Mouse (Mus musculus) midbrain, embryonic 10.5 days (tissue): ENCODE results near the gene Clk3. TPM values are rescaled to one million over a fixed set of nuclear protein-coding genes. Genes with fewer than 3 reads are reported as not detected.

Source experiments
- DNase-seq: peaks from one replicate; pipeline ENCODE4 v3.0.0-alpha.2; 2017; ENCODE audit warnings: low spot score
- H3K27ac ChIP-seq: fragments of 300-500 bp; sonication (generic); replicated peaks from 2 replicates; pipeline ENCODE4 v1.5.1; 2016; ENCODE audit warnings: mild to moderate bottlenecking
- H3K27me3 ChIP-seq: fragments of 300-500 bp; sonication (generic); 2 replicates; pipeline ENCODE4 v1.6.1; 2016; ENCODE audit warnings: low read depth, mild to moderate bottlenecking; ENCODE audit not compliant: poor library complexity, severe bottlenecking
- H3K36me3 ChIP-seq: fragments of 300-500 bp; sonication (generic); 2 replicates; pipeline ENCODE4 v1.6.1; 2016; ENCODE audit warnings: mild to moderate bottlenecking, moderate library complexity
- H3K4me1 ChIP-seq: fragments of 300-500 bp; sonication (generic); 2 replicates; pipeline ENCODE4 v1.6.1; 2016
- H3K4me3 ChIP-seq: fragments of 300-500 bp; sonication (generic); 2 replicates; pipeline ENCODE4 v1.5.1; 2016; ENCODE audit warnings: mild to moderate bottlenecking, moderate library complexity
- H3K9me3 ChIP-seq: fragments of 300-500 bp; sonication (generic); replicated peaks from 2 replicates; pipeline ENCODE4 v1.6.1; 2016; ENCODE audit warnings: mild to moderate bottlenecking
- WGBS: fragments of 180-500 bp; shearing (Covaris S2); methylation state at CpG from one replicate; pipeline ENCODE4 v1.1.7; 2016; 5-methylcytosine and 5-hydroxymethylcytosine counted together
- polyA plus RNA-seq: library from polyadenylated mRNA; unstranded; fragments of >200 nt; fragmentation: Nextera tagmentation; extraction: Ambion mirVana; gene quantifications from 2 replicates; pipeline ENCODE4 v1.2.1, GENCODE M21; 2016

The Clk3 gene
- 100 and 106 TPM in 2 replicates for polyA plus RNA-seq

DNA sequence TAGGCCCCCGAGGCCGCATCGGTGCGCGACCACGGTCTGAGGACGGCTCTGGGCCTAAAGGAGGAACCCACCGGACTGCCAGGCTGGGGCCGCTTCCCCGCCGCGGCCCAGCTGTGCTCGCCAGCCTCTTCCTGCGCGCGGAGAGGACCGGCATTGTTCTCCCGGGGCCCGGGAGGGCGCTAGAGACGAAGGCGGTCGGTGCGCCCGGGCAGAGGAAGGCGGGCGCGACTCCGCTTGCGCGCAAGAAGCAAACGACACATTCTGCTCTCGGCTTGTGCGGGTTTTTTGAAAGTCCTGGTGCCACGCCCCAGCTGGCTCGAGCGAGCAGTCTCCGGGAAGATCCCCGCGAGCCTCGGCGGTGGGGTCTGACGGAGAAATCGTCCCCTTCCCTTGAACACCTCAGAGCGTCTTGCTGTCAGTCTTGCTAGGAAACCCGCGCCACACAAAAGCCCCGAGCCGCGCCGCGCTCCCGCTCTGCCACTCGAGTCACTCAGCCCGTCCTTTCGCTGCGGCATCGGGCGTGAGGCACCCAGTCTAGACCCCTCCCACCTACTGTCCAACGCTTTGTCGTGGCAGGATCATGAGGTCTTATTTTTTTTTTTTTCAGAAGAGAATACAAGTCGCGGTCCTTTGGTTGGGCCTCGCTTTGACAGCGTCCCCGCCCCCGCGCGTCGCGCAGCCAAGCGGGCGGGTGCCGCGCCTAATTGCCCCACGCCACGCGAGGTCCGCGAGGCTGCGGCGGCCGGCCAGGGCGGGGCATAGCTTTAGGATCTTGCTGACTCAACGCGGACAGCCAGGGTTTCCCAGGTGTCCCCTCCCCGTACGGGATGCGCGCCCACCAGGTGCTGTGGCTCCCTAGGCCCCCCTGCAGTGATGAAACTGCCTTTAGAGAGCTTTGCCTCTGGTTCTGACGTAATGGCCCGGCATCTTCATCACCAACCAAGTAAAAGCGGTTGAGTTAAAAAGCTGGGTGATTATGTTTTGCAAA, at the start of gene Clk3:
Gene Clk3, minus strand, starts transcription at position 497 of the 988 bp plus-strand sequence.
- peak within 1 kb of the TSS; percentile 91 for H3K4me3 ChIP-seq
- no peaks in the 10 kb centered on the region for H3K9me3 ChIP-seq
- 0 out of 2 replicates have a peak, but pooled peaks cover 11% of the 10 kb centered on the region for H3K27me3 ChIP-seq
- DNase-seq = no peak
- peaks cover 43% of the 10 kb centered on the region for H3K4me1 ChIP-seq
- H3K27ac ChIP-seq = peak within 1 kb of the TSS; percentile 99
- peaks cover 14% of the 10 kb centered on the region for H3K36me3 ChIP-seq
- under 1% methylated on average over 93 of the region's 93 CpGs for WGBS

- Histone ChIP-seq H3K4me3 (no peak overlapping the region), H3K27me3 (no peaks in the 10 kb centered on the region), H3K27ac (peak overlapping the region; percentile 65; the same call in 1 of the 2 replicates), H3K4me1 (peaks cover 87% of the 10 kb centered on the region), H3K36me3 (peaks cover 6% of the 10 kb centered on the region), H3K9me3 (no peaks in the 10 kb centered on the region)
- no peak for DNase-seq
- 47% methylated on average over 3 of the region's 3 CpGs for WGBS
These were observed 49.2 kb upstream of the Clk3 start for GRCm38 (mm10) chr9:57814866-57815265.

DNA sequence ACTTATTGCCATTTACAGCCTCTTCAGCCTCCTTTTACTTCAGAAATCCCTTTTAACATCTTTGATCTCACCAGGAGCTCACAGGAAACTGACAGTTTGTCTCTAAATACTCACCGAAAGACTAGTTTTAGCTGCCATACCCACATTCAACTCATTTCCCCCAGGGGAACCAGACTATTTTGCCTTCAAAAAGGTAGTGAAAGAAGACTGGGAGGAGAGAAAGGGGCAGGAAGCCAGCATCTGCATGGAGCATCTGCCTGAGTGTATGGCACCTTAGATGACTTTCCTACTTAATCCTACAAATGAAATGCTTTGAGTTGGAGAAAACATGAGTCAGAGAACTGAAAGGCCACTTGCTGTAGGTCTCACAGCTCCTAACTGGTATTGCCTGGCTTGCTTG, 48.4 kb upstream of the Clk3 start:
- no peaks in the 10 kb centered on the region for H3K27me3 ChIP-seq
- H3K4me1 ChIP-seq = peaks cover 89% of the 10 kb centered on the region
- DNase-seq = no peak
- no peaks in the 10 kb centered on the region for H3K9me3 ChIP-seq
- H3K27ac ChIP-seq = peak overlapping the region; percentile 23; the same call in 1 of the 2 replicates
- no peak overlapping the region for H3K4me3 ChIP-seq
- H3K36me3 ChIP-seq = peaks cover 13% of the 10 kb centered on the region
- WGBS = 16% methylated on average over 1 of the region's 1 CpGs

DNA sequence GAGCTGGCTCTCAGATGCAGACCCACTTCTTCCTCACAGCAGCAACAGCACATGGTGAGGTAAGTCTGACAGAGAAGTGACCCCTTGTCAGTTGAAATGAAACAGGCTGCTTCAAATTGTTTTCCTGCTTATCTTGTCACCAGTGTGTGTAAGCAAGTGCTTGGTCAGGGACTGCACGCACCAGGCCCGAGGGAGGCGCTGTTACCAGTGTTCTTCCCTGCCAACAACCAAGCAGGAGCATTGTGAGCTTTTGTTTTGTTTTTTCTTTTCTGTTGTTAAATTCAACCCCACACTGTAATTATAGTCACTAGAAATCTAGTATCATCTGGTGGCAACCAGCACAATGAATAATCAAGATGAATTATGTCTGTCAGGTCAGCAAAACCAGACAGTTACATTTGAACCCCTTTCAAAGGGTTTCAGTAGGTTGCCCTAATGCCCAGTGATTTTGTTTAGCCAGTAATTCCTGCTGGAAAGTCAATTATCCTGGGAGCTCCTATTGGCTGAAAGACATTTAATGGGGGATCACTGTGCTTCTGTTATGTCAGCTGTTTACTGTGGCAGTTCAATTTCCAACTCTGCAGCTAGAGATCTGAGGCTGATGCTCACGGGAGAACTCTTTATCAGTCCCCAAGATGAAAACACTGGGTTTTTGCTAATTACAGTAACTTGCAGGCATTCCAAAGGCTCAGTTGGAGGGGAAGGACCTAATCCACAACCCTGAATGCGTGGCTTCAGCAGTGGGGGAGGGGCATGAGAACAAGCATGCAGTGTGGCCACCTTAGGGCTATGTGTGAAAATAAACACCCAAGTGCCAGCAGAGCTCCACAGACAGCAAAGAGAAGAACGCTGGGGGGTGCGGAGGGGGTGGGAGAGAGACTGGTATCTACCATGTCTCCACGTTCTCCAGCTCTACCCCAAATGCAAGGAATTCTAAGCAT, 46.4 kb upstream of the Clk3 start:
- peak overlapping the region; percentile 15 for H3K27ac ChIP-seq
- no peaks in the 10 kb centered on the region for H3K9me3 ChIP-seq
- WGBS = 38% methylated on average over 8 of the region's 8 CpGs
- H3K4me1 ChIP-seq = peaks cover 88% of the 10 kb centered on the region
- no peak overlapping the region for H3K4me3 ChIP-seq
- DNase-seq = no peak
- H3K27me3 ChIP-seq = no peaks in the 10 kb centered on the region
- H3K36me3 ChIP-seq = peaks cover 32% of the 10 kb centered on the region

DNA sequence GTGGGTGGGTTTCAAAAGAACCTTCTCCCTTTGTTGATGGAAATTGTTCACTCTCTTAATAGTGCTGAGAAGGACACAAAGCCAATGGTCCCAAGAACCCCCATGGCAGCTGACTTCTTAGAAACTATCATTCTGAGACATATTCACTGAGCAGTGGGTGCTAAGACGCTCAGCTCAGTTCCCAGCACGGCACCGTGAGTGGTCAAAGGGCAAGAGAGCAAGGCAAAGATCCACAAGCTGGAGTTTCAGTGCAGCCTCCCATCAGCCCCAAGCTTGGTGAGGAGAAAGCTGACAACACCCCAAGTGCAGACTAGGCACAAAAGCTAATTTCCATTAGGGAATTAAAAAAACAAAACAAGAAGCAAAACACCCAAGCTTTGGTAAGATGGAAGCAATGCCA, 45.0 kb upstream of the Clk3 start:
- Histone ChIP-seq H3K36me3 (peaks cover 35% of the 10 kb centered on the region), H3K27me3 (no peaks in the 10 kb centered on the region), H3K27ac (0 out of 2 replicates have a peak overlapping the region, but pooled peaks have one; percentile 13), H3K4me3 (no peak overlapping the region), H3K4me1 (peaks cover 88% of the 10 kb centered on the region), H3K9me3 (no peaks in the 10 kb centered on the region)
- no peak for DNase-seq
- 82% methylated on average over 3 of the region's 3 CpGs for WGBS

- 42% methylated on average over 5 of the region's 5 CpGs for WGBS
- peaks cover 73% of the 10 kb centered on the region for H3K4me1 ChIP-seq
- peak overlapping the region; percentile 58 for H3K27ac ChIP-seq
- H3K36me3 ChIP-seq = peaks cover 35% of the 10 kb centered on the region
- no peak overlapping the region for H3K4me3 ChIP-seq
- no peak for DNase-seq
- H3K9me3 ChIP-seq = no peaks in the 10 kb centered on the region
- H3K27me3 ChIP-seq = no peaks in the 10 kb centered on the region
These were observed 43.2 kb upstream of the Clk3 start for GRCm38 (mm10) chr9:57808771-57809310.

- WGBS = 65% methylated on average over 4 of the region's 4 CpGs
- Histone ChIP-seq H3K27me3 (no peaks in the 10 kb centered on the region), H3K4me1 (peaks cover 70% of the 10 kb centered on the region), H3K9me3 (no peaks in the 10 kb centered on the region), H3K4me3 (no peak overlapping the region), H3K27ac (no peak overlapping the region; the same call in 1 of the 2 replicates), H3K36me3 (peaks cover 41% of the 10 kb centered on the region)
- DNase-seq = no peak
These were observed 41.6 kb upstream of the Clk3 start for GRCm38 (mm10) chr9:57807174-57807651.

- no peak overlapping the region for H3K4me3 ChIP-seq
- H3K27me3 ChIP-seq = no peaks in the 10 kb centered on the region
- H3K27ac ChIP-seq = 0 out of 2 replicates have a peak overlapping the region, but pooled peaks have one; percentile 35
- no peaks in the 10 kb centered on the region for H3K9me3 ChIP-seq
- peaks cover 53% of the 10 kb centered on the region for H3K36me3 ChIP-seq
- no peak for DNase-seq
- 59% methylated on average over 1 of the region's 1 CpGs for WGBS
- H3K4me1 ChIP-seq = peaks cover 60% of the 10 kb centered on the region
These were observed 40.4 kb upstream of the Clk3 start for GRCm38 (mm10) chr9:57806066-57806481.

- WGBS = 84% methylated on average over 10 of the region's 10 CpGs
- no peak overlapping the region for H3K27ac ChIP-seq
- H3K4me1 ChIP-seq = peaks cover 55% of the 10 kb centered on the region
These were observed 39.6 kb upstream of the Clk3 start for GRCm38 (mm10) chr9:57805087-57805737.

DNA sequence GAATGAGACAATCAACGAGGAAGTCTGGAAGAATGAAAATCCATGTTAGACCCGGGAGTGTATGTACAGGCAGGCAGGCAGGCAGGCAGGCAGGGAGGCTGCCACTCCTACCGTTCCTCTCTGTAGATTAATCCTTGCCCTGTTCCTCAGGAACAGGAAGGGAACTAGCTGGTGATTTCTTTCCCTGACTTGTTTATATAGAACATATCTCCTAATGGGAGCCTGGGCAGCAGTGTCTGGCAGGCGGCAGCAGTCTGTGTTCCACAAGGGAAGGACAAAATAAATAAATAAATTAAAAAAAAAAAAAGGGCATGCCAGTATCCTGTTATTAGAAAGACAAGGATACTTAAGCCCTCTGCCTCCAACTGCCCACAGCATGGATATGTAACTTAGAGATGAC, 38.2 kb upstream of the Clk3 start:
- no peak overlapping the region for H3K4me3 ChIP-seq
- 48% methylated on average over 4 of the region's 4 CpGs for WGBS
- H3K4me1 ChIP-seq = peaks cover 55% of the 10 kb centered on the region

More at GRCm38 (mm10) chr9:57805087-57805737, 39.6 kb upstream of the Clk3 start:
- Histone ChIP-seq H3K36me3 (peaks cover 57% of the 10 kb centered on the region), H3K9me3 (no peaks in the 10 kb centered on the region), H3K27me3 (no peaks in the 10 kb centered on the region), H3K4me3 (no peak overlapping the region)
- no peak for DNase-seq

GRCm38 (mm10) chr9:57803047-57803446, 37.4 kb upstream of the Clk3 start:
- WGBS = 52% methylated on average over 3 of the region's 3 CpGs
- Histone ChIP-seq H3K9me3 (no peaks in the 10 kb centered on the region), H3K4me1 (peaks cover 56% of the 10 kb centered on the region), H3K27ac (peak overlapping the region; percentile 43; the same call in 1 of the 2 replicates), H3K27me3 (no peaks in the 10 kb centered on the region), H3K4me3 (no peak overlapping the region), H3K36me3 (peaks cover 53% of the 10 kb centered on the region)
- no peak for DNase-seq

More for the DNA sequence above, 38.2 kb upstream of the Clk3 start:
- H3K36me3 ChIP-seq = peaks cover 54% of the 10 kb centered on the region
- no peaks in the 10 kb centered on the region for H3K27me3 ChIP-seq
- no peaks in the 10 kb centered on the region for H3K9me3 ChIP-seq
- no peak for DNase-seq
- H3K27ac ChIP-seq = peak overlapping the region; percentile 43
